Comparison of ENCODE assay signal across 17 mouse cellular contexts in genomic region chr13:32640941-32641340, GRCm38 (mm10).
A peak's percentile ranks its signal among the peaks of the same experiment; 100 is the strongest.
DNase-seq lines count a peak whose midpoint lies in the region; ATAC-seq lines count a peak whose summit lies in the region.
"Had no signal": no experiment of that assay in that cellular context is flagged by ENCODE, and none has a peak within 500 bp of the region (broad histone marks: within the 10 kb centered on the region; RNA-seq: fewer than 3 reads in every experiment).

No protein-coding gene starts in this region.

- ATAC-seq in granulocyte monocyte progenitor cell, adult 5-6 weeks (replicated peaks; ENCODE audit: poor library complexity, severe bottlenecking), result peak; percentile 82
- ATAC-seq in megakaryocyte progenitor cell, adult 5-6 weeks (replicated peaks; ENCODE audit: poor library complexity), result peak; percentile 70
- ATAC-seq: forebrain, embryonic 13.5 days; forebrain, embryonic 15.5 days; forebrain, postnatal 0 days had no signal

- no peak for DNase-seq in retina, embryonic 14.5 days (ENCODE audit: low spot score)
- no peak for DNase-seq in heart, adult 8-10 months (ENCODE audit: low spot score)
- DNase-seq in left cerebral cortex, adult 8-10 months (ENCODE audit: low spot score in 2 of 2), result no peak
- DNase-seq: adrenal gland, adult 2 months; adrenal gland, postnatal 10 days; adrenal gland, postnatal 25 days; cerebellum, adult 11 months; cerebellum, adult 18-20 months; cerebellum, adult 8-10 months; cerebellum, adult 9-11 months; cerebellum, postnatal 14 days; cerebellum, postnatal 36 days; forebrain, postnatal 0 days had no signal
